Mouse (Mus musculus): Measurements from ENCODE around the gene Crabp1.

- no peak for TF ChIP-seq EP300 (IDR thresholded peaks at IDR 0.05; ENCODE audit: low read depth in 1 of 2, low read length in 2 of 2)
- peak in 2 of 3 experiments; percentile 42 to 57; a peak in 4 of 6 replicates for TF ChIP-seq CTCF (IDR thresholded peaks at IDR 0.05 in 2 of 3, conservative IDR thresholded peaks at IDR 0.05 in 1 of 3; ENCODE audit: control insufficient read depth in 1 of 3, insufficient read depth in 1 of 3, low read depth in 2 of 3, low read length in 3 of 3, poor library complexity in 1 of 3, severe bottlenecking in 1 of 3)
- TF ChIP-seq ELF1 (IDR thresholded peaks at IDR 0.05; ENCODE audit: low read depth, low read length): peak; percentile 49; the same call in 1 of the 2 replicates
- TF ChIP-seq MAFK (IDR thresholded peaks at IDR 0.05; ENCODE audit: borderline replicate concordance, low read depth, low read length): no peak
- peak; percentile 81 to 95 for TF ChIP-seq POLR2A (IDR thresholded peaks at IDR 0.05; ENCODE audit: control insufficient read depth in 1 of 2, insufficient read depth in 1 of 2, low read depth in 1 of 2, low read length in 2 of 2, poor library complexity in 1 of 2)
- TF ChIP-seq MYC (IDR thresholded peaks at IDR 0.05; ENCODE audit: low read depth, low read length): peak; percentile 78; the same call in 1 of the 2 replicates
- 0 out of 2 replicates have a peak, but pooled peaks have one; percentile 2 for TF ChIP-seq GATA1 (IDR thresholded peaks at IDR 0.05; ENCODE audit: low read depth, low read length)
- TF ChIP-seq ZC3H11A (IDR thresholded peaks at IDR 0.05; ENCODE audit: low read depth, low read length): peak; percentile 34; the same call in 1 of the 2 replicates
- no peak for TF ChIP-seq JUND (IDR thresholded peaks at IDR 0.05; ENCODE audit: low read depth, low read length)
- TF ChIP-seq SMC3 (IDR thresholded peaks at IDR 0.05; ENCODE audit: low read depth, low read length): no peak
These were observed 30.5 kb upstream of the Crabp1 start, which contains the start of gene Wdr61 for GRCm38 (mm10) chr9:54733921-54734638.

Data from MEL (cell line).